Mouse (Mus musculus): ENCODE measurements at regions not wholly inside any gene's neighbourhood (a gene's known extent, or its start where the extent isn't known, plus 50 kb on each side); places are given as distances from the start of the nearest gene placed in this dataset.

GRCm38 (mm10) chr2:174922208-174922607, 87.8 kb upstream of the Gm14444 start:
- H3K36me3 ChIP-seq (ENCODE audit: control insufficient read depth, insufficient read depth, low read length): no peaks in the 10 kb centered on the region
- 75% methylated on average over 4 of the region's 4 CpGs for WGBS

GRCm38 (mm10) chr2:174929718-174930117, 80.3 kb upstream of the Gm14444 start:
- Histone ChIP-seq H3K27me3 (ENCODE audit: control insufficient read depth, insufficient read depth, low read length) (no peaks in the 10 kb centered on the region), H3K4me1 (ENCODE audit: control insufficient read depth, insufficient read depth, low read length) (no peaks in the 10 kb centered on the region; the same call in 1 of the 2 replicates), H3K9me3 (ENCODE audit: control insufficient read depth, low read length) (no peaks in the 10 kb centered on the region), H3K9ac (ENCODE audit: low read depth, low read length, severe bottlenecking) (no peak overlapping the region), H3K27ac (replicated peaks; ENCODE audit: low read depth, low read length) (no peak overlapping the region), H3K36me3 (ENCODE audit: control insufficient read depth, insufficient read depth, low read length) (no peaks in the 10 kb centered on the region), H3K4me2 (replicated peaks; ENCODE audit: low read depth, low read length, severe bottlenecking) (no peak overlapping the region), H3K4me3 (replicated peaks; ENCODE audit: low read length) (no peak overlapping the region)
- ATAC-seq (ENCODE audit: low FRiP score, low read depth) (no peak), DNase-seq (ENCODE audit: low spot score) (no peak)
- WGBS: 63% methylated on average over 2 of the region's 2 CpGs
- no peak for TF ChIP-seq POLR2A (IDR thresholded peaks at IDR 0.05; ENCODE audit: borderline replicate concordance, extremely low read depth, insufficient read depth, insufficient read length)

More at GRCm38 (mm10) chr2:174922208-174922607, 87.8 kb upstream of the Gm14444 start:
- ATAC-seq (ENCODE audit: low FRiP score, low read depth): no peak
- no peak for TF ChIP-seq POLR2A (IDR thresholded peaks at IDR 0.05; ENCODE audit: borderline replicate concordance, extremely low read depth, insufficient read depth, insufficient read length)
- no peak overlapping the region for H3K4me3 ChIP-seq (replicated peaks; ENCODE audit: low read length)
- no peak overlapping the region for H3K27ac ChIP-seq (replicated peaks; ENCODE audit: low read depth, low read length)
- no peak overlapping the region for H3K4me2 ChIP-seq (replicated peaks; ENCODE audit: low read depth, low read length, severe bottlenecking)
- no peaks in the 10 kb centered on the region for H3K27me3 ChIP-seq (ENCODE audit: control insufficient read depth, insufficient read depth, low read length)
- no peak overlapping the region for H3K9ac ChIP-seq (ENCODE audit: low read depth, low read length, severe bottlenecking)
- peaks cover 3% of the 10 kb centered on the region for H3K4me1 ChIP-seq (ENCODE audit: control insufficient read depth, insufficient read depth, low read length)
- H3K9me3 ChIP-seq (ENCODE audit: control insufficient read depth, low read length): no peaks in the 10 kb centered on the region
- no peak for DNase-seq (ENCODE audit: low spot score)

GRCm38 (mm10) chr2:174932137-174933012, 77.7 kb upstream of the Gm14444 start:
- 32% methylated on average over 20 of the region's 20 CpGs for WGBS
- H3K9ac ChIP-seq (ENCODE audit: low read depth, low read length, severe bottlenecking): no peak overlapping the region

GRCm38 (mm10) chr2:174933013-174933353, 77.1 kb upstream of the Gm14444 start:
- ATAC-seq (ENCODE audit: low FRiP score, low read depth) (peak; percentile 31; the same call in 1 of the 2 replicates), DNase-seq (ENCODE audit: low spot score) (no peak)
- no peak for TF ChIP-seq POLR2A (IDR thresholded peaks at IDR 0.05; ENCODE audit: borderline replicate concordance, extremely low read depth, insufficient read depth, insufficient read length)
- Histone ChIP-seq H3K27ac (replicated peaks; ENCODE audit: low read depth, low read length) (no peak overlapping the region), H3K4me2 (replicated peaks; ENCODE audit: low read depth, low read length, severe bottlenecking) (no peak overlapping the region), H3K27me3 (ENCODE audit: control insufficient read depth, insufficient read depth, low read length) (no peaks in the 10 kb centered on the region), H3K36me3 (ENCODE audit: control insufficient read depth, insufficient read depth, low read length) (no peaks in the 10 kb centered on the region), H3K9ac (ENCODE audit: low read depth, low read length, severe bottlenecking) (no peak overlapping the region), H3K4me3 (replicated peaks; ENCODE audit: low read length) (no peak overlapping the region), H3K9me3 (ENCODE audit: control insufficient read depth, low read length) (no peaks in the 10 kb centered on the region), H3K4me1 (ENCODE audit: control insufficient read depth, insufficient read depth, low read length) (no peaks in the 10 kb centered on the region; the same call in 1 of the 2 replicates)
- 17% methylated on average over 6 of the region's 6 CpGs for WGBS

More at GRCm38 (mm10) chr2:174932137-174933012, 77.7 kb upstream of the Gm14444 start:
- DNase-seq (ENCODE audit: low spot score) (peak; percentile 90), ATAC-seq (ENCODE audit: low FRiP score, low read depth) (peak; percentile 61)
- no peaks in the 10 kb centered on the region for H3K27me3 ChIP-seq (ENCODE audit: control insufficient read depth, insufficient read depth, low read length)
- no peaks in the 10 kb centered on the region for H3K36me3 ChIP-seq (ENCODE audit: control insufficient read depth, insufficient read depth, low read length)
- no peaks in the 10 kb centered on the region for H3K9me3 ChIP-seq (ENCODE audit: control insufficient read depth, low read length)
- no peak overlapping the region for H3K27ac ChIP-seq (replicated peaks; ENCODE audit: low read depth, low read length)
- 0 out of 2 replicates have a peak overlapping the region, but pooled peaks have one; percentile 25 for H3K4me2 ChIP-seq (replicated peaks; ENCODE audit: low read depth, low read length, severe bottlenecking)
- H3K4me3 ChIP-seq (replicated peaks; ENCODE audit: low read length): no peak overlapping the region
- H3K4me1 ChIP-seq (ENCODE audit: control insufficient read depth, insufficient read depth, low read length): no peaks in the 10 kb centered on the region; the same call in 1 of the 2 replicates
- no peak for TF ChIP-seq POLR2A (IDR thresholded peaks at IDR 0.05; ENCODE audit: borderline replicate concordance, extremely low read depth, insufficient read depth, insufficient read length)

- Histone ChIP-seq H3K36me3 (ENCODE audit: control insufficient read depth, insufficient read depth, low read length) (no peaks in the 10 kb centered on the region), H3K9ac (ENCODE audit: low read depth, low read length, severe bottlenecking) (no peak overlapping the region), H3K4me3 (replicated peaks; ENCODE audit: low read length) (no peak overlapping the region), H3K27me3 (ENCODE audit: control insufficient read depth, insufficient read depth, low read length) (no peaks in the 10 kb centered on the region), H3K9me3 (ENCODE audit: control insufficient read depth, low read length) (no peaks in the 10 kb centered on the region), H3K4me1 (ENCODE audit: control insufficient read depth, insufficient read depth, low read length) (no peaks in the 10 kb centered on the region; the same call in 1 of the 2 replicates), H3K4me2 (replicated peaks; ENCODE audit: low read depth, low read length, severe bottlenecking) (no peak overlapping the region), H3K27ac (replicated peaks; ENCODE audit: low read depth, low read length) (no peak overlapping the region)
- 40% methylated on average over 5 of the region's 5 CpGs for WGBS
- DNase-seq (ENCODE audit: low spot score) (no peak), ATAC-seq (ENCODE audit: low FRiP score, low read depth) (no peak)
- no peak for TF ChIP-seq POLR2A (IDR thresholded peaks at IDR 0.05; ENCODE audit: borderline replicate concordance, extremely low read depth, insufficient read depth, insufficient read length)
These were observed 73.4 kb upstream of the Gm14444 start for GRCm38 (mm10) chr2:174936665-174937064.
